Mouse (Mus musculus): ENCODE results near the gene Nprl2.

Nprl2 gene

GRCm38 (mm10) chr9:107541474-107542351 lies at the start of gene Nprl2, which contains the start of gene Cyb561d2:
Gene Nprl2 (plus strand): TSS chr9:107542226.
Gene Cyb561d2 (minus strand): TSS chr9:107542193.
- DNase-seq = peak; percentile 96

GRCm38 (mm10) chr9:107493511-107493910 lies 48.5 kb upstream of the Nprl2 start:
- DNase-seq = no peak

GRCm38 (mm10) chr9:107494238-107494637 lies 47.8 kb upstream of the Nprl2 start:
- DNase-seq = no peak

DNA sequence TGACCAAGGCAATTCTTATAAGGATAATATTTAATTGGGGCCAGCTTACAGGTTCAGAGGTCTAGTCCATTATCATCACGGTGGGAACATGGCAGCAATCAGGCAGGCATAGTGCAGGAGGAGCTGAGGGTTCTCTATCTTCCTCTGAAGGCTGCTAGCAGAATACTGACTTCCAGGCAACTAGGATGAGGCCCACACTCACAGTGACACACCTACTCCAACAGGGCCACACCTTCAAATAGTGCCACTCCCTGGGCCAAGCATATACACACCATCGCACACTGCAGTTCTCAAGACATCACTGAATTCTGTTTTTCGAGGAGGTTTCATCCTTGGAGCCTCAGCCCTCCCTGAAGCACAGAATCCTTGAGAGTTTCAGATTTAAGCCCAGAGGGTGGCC lies 45.7 kb upstream of the Nprl2 start:
- DNase-seq = no peak

DNA sequence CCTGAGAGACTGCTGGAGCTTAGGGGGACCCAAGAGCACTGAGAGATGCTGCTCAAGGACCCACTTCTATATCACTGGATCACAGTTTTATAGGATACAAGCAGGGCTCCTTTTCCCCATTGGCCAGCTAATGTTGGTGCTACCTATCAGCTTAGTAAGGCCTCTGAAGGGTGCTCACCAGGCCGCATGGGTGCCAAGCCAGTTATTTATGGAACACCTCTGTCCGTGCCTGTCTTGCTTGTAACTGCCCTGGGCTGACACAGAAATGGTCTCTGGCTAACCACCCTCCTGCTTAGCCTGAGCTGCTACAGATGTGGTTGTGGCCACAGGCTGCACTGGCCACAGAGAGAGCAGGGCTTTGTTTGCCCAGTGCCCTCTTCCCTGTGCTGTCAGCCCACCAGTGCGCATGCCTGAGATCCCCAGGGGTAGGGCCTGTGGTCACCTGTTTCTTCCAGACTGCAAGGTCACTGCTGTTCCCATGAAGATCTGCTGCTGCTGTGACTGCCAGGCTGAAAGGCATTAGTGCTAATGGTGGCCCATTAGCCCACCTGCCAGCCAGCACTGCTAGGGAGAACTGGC lies 41.2 kb upstream of the Nprl2 start:
- no peak for DNase-seq

DNA sequence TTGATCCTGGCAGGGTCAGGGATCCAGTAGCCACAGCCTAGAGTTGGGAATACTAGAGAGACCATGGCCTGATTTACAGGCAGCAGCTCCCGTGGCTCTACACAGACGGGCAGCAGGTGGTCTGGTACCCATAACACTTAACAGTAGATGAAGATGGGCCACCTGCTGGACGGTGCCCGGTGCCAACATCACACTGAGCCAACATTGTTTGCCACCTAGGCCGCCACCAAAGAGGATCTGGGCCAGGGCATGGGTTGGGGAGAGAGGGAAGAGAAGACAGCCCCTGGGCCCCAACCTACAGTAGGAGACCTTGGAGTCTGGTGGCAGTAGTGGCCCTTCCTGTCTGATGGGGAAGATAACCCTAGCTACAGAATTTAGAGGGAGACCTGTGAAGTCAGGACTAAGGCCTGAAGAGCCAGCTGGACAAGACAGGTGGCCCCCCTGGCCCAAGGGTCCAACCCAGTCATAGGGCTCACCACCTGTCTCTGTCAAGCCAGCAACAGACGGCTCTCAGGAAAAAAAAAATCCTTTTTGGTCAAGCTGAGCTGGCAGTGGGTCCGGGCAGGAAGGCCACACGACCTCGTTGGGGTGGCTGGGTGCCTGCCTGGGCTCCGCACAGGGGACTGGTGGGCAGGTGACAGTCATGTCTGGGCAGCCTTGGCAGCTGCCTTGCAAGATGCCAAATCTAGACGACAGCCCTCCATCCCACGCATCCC lies 39.7 kb upstream of the Nprl2 start:
- DNase-seq = no peak

DNA sequence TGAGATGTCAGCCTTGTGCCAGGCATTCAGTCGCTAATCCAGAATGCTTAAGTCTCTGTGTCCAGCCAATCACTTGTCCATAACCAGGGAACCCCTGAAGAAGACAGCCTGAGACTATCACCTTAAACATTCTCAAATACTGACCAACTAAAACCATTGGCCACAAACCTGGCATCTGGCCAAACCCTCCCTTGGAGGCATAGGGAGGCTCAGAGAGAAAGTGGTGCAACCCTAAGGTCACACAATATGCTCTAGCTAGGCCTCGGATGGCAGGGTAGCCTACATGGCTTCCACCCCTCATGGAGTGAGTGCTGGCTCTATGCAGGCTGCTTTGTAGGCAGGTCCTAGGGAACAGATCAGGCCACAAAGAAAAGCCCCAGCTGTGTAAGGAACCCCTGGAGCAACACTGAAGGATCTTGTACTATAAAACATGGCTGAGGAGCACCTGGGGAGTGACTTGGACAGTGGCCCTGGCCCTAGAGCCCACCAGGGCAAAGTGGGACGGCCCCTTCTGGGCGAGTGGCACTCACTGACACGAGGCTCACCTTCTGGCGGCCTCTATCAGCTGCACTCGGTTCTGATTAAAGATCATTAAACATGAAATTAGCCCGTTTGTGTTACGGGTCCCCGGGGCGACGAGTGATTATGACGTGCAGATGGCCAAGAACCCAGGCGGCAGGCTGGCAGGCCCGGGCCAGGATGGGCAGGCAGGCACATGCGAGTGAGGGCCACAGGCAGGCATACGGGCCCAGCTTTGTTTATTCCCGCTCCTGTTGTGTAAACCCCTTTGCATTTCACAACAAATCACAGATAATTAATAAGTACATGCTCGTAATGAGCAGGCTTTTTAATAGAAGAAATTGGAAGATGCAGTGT lies 37.1 kb upstream of the Nprl2 start:
- no peak for DNase-seq

DNA sequence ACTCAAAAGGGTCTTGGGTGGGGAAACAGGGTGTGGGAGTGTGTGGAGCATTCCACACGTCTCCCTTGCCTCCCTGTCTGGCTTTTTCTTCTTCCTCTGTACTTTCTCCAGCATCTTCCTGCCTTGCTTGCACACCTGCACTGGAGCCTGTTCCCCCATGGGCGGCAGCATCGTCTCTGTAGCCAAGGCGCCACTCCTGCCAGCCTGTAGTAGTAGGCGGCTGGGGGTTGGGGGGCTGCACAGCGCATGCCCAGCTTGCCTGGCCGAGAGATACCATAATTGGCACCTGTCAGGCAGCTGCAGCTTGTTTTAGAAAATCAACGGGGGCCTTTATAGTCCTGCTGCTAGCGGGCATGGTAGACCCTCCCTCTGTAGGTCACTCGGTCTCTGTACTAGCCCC lies 33.8 kb upstream of the Nprl2 start:
- DNase-seq = no peak

DNA sequence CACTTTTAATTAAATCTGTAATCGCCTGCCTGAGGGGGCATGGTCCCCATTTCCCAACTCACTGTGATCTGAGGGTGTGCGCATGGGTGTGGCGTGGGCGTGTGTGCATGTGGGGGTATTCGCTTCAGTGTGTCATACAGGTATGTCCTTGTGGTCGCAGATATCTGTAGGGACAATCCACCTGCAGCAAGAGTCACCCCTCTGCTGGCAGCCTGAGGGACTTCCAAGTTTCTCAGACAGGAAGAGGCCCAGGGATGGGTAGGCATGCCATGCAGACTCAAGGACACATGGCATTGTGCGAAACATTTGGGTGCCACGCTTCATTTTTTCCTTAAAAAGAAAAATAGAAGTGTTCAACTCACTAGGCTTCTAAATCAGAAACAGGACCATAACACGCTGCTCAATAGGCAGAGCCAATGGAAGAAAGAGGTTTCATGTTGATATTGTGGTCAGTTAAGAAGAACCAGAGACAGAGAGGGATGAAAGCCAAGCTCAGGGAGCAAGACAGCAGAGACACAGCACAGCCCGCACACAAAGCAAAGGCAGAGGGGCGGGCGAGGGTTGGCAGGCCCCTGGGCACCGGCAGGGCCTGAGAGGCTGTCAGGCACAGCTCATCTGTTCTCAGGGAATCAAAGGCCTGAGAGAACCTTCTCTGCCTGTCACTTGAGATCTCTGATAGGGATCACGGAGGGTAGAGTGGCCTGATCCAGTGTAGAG lies 31.5 kb upstream of the Nprl2 start:
- no peak for DNase-seq

GRCm38 (mm10) chr9:107511436-107511835 lies 30.6 kb upstream of the Nprl2 start:
- DNase-seq = no peak

GRCm38 (mm10) chr9:107512326-107512725 lies 29.7 kb upstream of the Nprl2 start:
- no peak for DNase-seq

- peak; percentile 84 for DNase-seq
These were observed 27.6 kb upstream of the Nprl2 start for GRCm38 (mm10) chr9:107514303-107514955.

DNA sequence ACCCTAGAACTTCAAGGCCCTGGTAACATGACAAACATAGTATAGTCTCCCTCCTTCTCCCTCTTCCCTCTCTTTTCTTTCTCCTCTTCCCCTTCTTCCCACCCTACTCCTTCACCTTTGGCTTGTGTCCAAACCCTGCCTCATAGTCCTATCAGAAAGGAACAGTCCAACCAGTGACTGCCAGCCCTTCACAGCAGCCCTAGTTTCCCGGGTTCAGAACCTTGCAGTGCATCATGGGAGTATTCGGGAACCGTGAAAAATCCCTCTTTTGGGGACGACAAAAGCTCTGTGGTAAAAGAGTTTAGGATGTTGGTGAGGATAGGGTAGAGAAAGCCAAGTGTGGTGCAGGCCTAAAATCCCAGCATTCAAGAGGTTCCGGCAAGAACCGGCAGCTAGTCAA lies 21.7 kb upstream of the Nprl2 start:
- no peak for DNase-seq

GRCm38 (mm10) chr9:107521190-107521589 lies 20.8 kb upstream of the Nprl2 start:
- no peak for DNase-seq

DNA sequence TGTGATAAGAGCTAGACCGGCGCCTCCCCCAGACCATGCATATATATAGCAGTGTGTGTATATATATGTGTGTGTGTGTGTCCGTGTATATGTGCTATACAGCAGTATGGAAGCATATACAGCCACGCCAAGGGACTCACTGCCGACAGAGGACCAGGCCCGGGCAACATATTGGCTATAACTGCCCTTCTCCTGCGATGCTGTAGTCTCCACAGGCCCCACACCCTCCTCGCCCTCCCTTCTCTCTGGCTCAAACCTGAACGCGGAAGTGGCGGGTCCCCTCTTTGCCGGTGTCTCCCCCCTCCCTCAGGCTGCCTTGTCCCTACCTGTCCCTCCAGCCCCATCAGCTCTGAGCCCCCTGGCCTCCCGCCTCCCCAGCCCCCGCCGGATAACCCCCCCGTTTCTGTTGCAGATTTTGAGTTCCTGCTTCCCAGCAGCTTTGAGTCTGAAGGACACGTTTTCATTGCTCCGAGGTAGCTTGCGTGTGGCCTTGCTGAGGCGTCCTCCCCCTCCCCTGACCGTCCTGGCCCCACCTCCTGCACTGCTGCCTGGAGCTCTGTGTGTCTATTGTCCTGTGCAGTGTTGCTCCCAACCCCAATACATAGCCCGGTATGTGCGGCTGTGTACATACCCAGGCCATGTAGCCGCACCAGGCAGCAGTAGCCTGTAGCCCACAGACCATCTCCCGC lies 20.2 kb upstream of the Nprl2 start:
- no peak for DNase-seq

DNA sequence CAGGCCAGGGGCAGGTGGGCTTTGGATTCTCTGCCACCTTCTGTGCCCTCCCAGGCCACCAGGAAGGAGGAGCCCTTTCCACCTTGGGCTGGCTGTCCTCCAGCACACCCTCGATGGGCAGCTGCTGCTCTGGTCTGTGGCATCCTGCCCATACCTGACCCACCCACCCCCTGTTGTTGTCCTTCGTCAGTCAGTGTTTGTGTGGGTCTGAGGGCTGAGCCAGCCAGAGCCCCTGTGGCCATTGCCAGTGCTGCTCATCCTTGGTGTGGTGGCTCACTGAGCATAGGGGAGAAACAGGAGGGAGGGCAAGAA lies 19.7 kb upstream of the Nprl2 start:
- no peak for DNase-seq

- peak; percentile 76 for DNase-seq
These were observed 15.6 kb upstream of the Nprl2 start for GRCm38 (mm10) chr9:107526198-107527026.

DNA sequence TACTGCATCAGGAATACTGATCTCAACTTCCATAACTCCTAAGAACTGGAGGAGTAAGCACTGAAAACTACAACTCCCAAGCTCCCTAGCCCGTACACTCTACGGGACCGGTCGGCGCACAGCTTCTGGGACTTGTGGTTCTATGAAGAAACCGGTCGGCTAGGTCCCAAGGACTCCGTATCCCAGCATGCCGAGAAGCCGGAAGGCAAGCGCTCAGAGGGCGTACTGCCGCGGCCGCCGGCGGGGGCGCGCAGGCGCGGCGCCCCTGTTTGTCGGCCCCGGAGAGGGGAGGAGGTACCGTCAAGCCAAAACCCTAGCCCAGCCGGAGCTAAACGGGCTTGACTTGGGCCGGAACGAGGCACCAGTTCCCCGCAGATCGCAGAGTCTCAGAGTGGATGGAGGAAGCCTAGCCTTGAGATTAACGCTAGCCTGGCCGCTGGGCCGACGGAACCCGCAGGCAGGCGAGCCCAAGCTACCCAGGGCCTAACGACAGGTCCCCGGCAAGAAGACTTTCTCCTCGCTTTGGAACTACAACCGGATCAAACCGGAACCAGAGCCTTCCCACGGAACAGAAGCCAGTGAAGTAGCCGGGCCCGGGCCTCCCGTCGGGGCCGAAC lies 8.1 kb upstream of the Nprl2 start, which contains the start of gene Tmem115:
Gene Tmem115, plus strand, starts transcription at position 155 of the 617 bp plus-strand sequence.
- DNase-seq = peak; percentile 98

GRCm38 (mm10) chr9:107534408-107535202 lies 7.4 kb upstream of the Nprl2 start:
- no peak for DNase-seq
